Mouse (Mus musculus) brain, embryonic 18.5 days (tissue): ENCODE measurements around the gene Marcksl1.

Source experiments
- DNase-seq: peaks from one replicate; pipeline ENCODE4 v3.0.0-alpha.2; 2012; ENCODE audit warnings: low read depth, low spot score

Gene Marcksl1

DNA sequence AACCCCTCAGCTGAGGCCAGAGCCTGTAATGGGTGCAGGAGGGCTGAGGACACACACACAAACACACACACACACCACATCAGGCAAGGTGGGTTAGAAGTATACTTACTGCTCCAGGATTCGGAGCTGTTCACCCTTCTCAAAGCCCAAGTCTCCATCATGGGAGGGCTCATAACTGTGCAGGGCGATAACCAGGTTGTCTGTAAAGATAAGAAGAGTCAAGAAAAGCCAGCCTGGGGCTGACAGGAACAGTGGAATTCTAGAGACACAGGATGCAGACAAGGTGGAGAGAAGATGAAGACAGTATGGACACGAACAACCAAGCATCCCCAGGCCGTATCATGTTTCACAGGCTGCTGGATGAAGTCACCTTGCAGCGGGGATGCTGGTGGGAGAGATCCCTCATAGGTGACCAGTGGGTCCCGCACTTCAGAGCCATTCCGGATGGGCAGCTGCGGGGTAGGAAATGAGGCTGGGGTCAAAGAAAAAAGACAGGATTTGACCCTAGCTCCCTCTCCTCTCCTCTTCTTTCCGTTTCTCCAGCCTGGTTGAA is 44.0 kb downstream of the Marcksl1 start:
- no peak for DNase-seq

GRCm38 (mm10) chr4:129558321-129558955 is 45.1 kb downstream of the Marcksl1 start:
- no peak for DNase-seq

GRCm38 (mm10) chr4:129561184-129561583 is 47.8 kb downstream of the Marcksl1 start:
- DNase-seq: no peak

- no peak for DNase-seq
Measured at GRCm38 (mm10) chr4:129563718-129564117, 50.3 kb downstream of the Marcksl1 start.

DNA sequence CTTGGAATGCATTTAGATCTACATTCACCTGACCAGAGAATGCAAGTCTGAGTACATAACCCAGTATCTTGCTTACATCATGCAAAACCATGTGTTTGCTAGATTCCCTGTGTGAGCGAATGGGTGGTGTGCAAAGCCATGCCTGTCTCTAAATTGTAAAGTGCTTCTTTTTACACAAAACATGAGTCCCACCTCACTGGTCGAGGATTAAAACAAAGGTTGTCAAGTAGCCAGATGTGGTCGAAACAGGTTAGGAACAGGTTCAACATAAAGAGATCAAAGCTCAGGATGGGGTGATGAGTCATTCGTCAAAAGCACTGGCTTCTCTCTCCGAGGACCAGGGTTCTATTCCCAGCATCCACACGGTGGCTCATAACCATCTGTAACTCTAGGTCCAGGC is 51.8 kb downstream of the Marcksl1 start:
- DNase-seq: no peak
